Mouse (Mus musculus) myocyte (in vitro differentiated cells): ENCODE measurements at regions not wholly inside any gene's neighbourhood (a gene's known extent, or its start where the extent isn't known, plus 50 kb on each side); places are given as distances from the start of the nearest gene placed in this dataset.

ENCODE experiments used
- POLR2A ChIP-seq: IDR thresholded peaks from one replicate; pipeline ENCODE4 v1.6.1; 2011; ENCODE audit warnings: low read depth, mild to moderate bottlenecking, control low read depth, moderate library complexity; ENCODE audit not compliant: insufficient read length
- POLR2AphosphoS2 ChIP-seq: IDR thresholded peaks from one replicate; pipeline ENCODE4 v1.6.1; 2011; ENCODE audit warnings: low read depth, control low read depth; ENCODE audit not compliant: insufficient read length

DNA sequence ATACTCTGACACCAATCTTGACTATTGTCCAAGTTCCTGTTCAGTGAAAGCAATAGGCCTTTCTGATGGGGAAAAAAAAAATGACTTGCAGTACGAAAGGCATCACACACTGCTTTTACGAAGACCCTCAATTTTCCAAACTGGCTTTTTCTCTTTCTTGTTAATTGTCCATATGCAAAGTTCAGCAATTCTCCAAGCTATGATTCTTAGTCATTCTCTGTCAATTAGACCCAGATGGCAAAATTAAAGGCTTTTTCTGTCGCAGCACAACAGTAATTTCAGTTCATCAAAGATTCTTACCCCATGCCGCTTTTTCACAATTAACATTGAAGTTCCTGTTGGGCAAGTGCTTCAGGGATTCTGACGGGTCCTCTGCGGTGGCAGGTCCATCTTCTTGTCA, 1343.2 kb upstream of the Slc10a2 start:
- TF ChIP-seq POLR2A (no peak), POLR2AphosphoS2 (no peak)
